Mouse (Mus musculus): Measurements from ENCODE around the gene Tent4a. TPM values are rescaled to one million over a fixed set of nuclear protein-coding genes. Genes with fewer than 3 reads are reported as not detected.

The Tent4a gene
- polyA plus RNA-seq, 1 experiment from 2014 or later = 4.8 TPM

GRCm38 (mm10) chr13:69525867-69526266, 8.6 kb downstream of the Tent4a start:
- Histone ChIP-seq H3K36me3 (peaks cover 22% of the 10 kb centered on the region), H3K4me1 (replicated peaks) (peaks cover 94% of the 10 kb centered on the region), H3K9me3 (no peaks in the 10 kb centered on the region), H3K4me3 (no peak overlapping the region), H3K27ac (no peak overlapping the region), H3K27me3 (ENCODE audit: insufficient read depth, poor library complexity, severe bottlenecking) (no peaks in the 10 kb centered on the region)
- no peak for DNase-seq (ENCODE audit: low spot score)
- 65% methylated on average over 4 of the region's 4 CpGs for WGBS

GRCm38 (mm10) chr13:69524158-69524530, 10.3 kb downstream of the Tent4a start:
- H3K36me3 ChIP-seq = peaks cover 5% of the 10 kb centered on the region
- WGBS = 73% methylated on average over 2 of the region's 2 CpGs
- H3K9me3 ChIP-seq = no peaks in the 10 kb centered on the region
- DNase-seq (ENCODE audit: low spot score) = no peak
- no peak overlapping the region for H3K4me3 ChIP-seq
- H3K27ac ChIP-seq = no peak overlapping the region
- peaks cover 86% of the 10 kb centered on the region for H3K4me1 ChIP-seq (replicated peaks)
- H3K27me3 ChIP-seq (ENCODE audit: insufficient read depth, poor library complexity, severe bottlenecking) = no peaks in the 10 kb centered on the region

- WGBS = 67% methylated on average over 14 of the region's 14 CpGs
- 0 out of 2 replicates have a peak overlapping the region, but pooled peaks have one; percentile 1 for H3K27ac ChIP-seq
- no peak for DNase-seq (ENCODE audit: low spot score)
- peaks cover 81% of the 10 kb centered on the region for H3K4me1 ChIP-seq (replicated peaks)
- no peaks in the 10 kb centered on the region for H3K9me3 ChIP-seq
- H3K27me3 ChIP-seq (ENCODE audit: insufficient read depth, poor library complexity, severe bottlenecking) = no peaks in the 10 kb centered on the region
- no peaks in the 10 kb centered on the region for H3K36me3 ChIP-seq
- no peak overlapping the region for H3K4me3 ChIP-seq
These were observed 10.8 kb downstream of the Tent4a start for GRCm38 (mm10) chr13:69523444-69524157.

GRCm38 (mm10) chr13:69522161-69522791, 12.1 kb downstream of the Tent4a start:
- H3K36me3 ChIP-seq = no peaks in the 10 kb centered on the region
- no peak overlapping the region for H3K4me3 ChIP-seq
- 95% methylated on average over 1 of the region's 1 CpGs for WGBS
- peaks cover 72% of the 10 kb centered on the region for H3K4me1 ChIP-seq (replicated peaks)
- H3K27me3 ChIP-seq (ENCODE audit: insufficient read depth, poor library complexity, severe bottlenecking) = no peaks in the 10 kb centered on the region
- no peaks in the 10 kb centered on the region for H3K9me3 ChIP-seq
- H3K27ac ChIP-seq = peak overlapping the region; percentile 9; the same call in 1 of the 2 replicates
- no peak for DNase-seq (ENCODE audit: low spot score)

- peaks cover 16% of the 10 kb centered on the region for H3K36me3 ChIP-seq
- no peak for DNase-seq (ENCODE audit: low spot score)
- H3K4me1 ChIP-seq (replicated peaks) = peaks cover 42% of the 10 kb centered on the region
- WGBS = 86% methylated on average over 6 of the region's 6 CpGs
- no peak overlapping the region for H3K27ac ChIP-seq
- H3K27me3 ChIP-seq (ENCODE audit: insufficient read depth, poor library complexity, severe bottlenecking) = no peaks in the 10 kb centered on the region
- no peak overlapping the region for H3K4me3 ChIP-seq
- H3K9me3 ChIP-seq = no peaks in the 10 kb centered on the region
These were observed 15.3 kb downstream of the Tent4a start for GRCm38 (mm10) chr13:69519137-69519536.

- Histone ChIP-seq H3K27me3 (ENCODE audit: insufficient read depth, poor library complexity, severe bottlenecking) (no peaks in the 10 kb centered on the region), H3K9me3 (no peaks in the 10 kb centered on the region), H3K4me1 (replicated peaks) (peaks cover 25% of the 10 kb centered on the region), H3K36me3 (peaks cover 28% of the 10 kb centered on the region), H3K27ac (no peak overlapping the region), H3K4me3 (no peak overlapping the region)
- WGBS = 91% methylated on average over 6 of the region's 6 CpGs
- no peak for DNase-seq (ENCODE audit: low spot score)
These were observed 17.0 kb downstream of the Tent4a start for GRCm38 (mm10) chr13:69517445-69517844.

GRCm38 (mm10) chr13:69515091-69515490, 19.3 kb downstream of the Tent4a start:
- H3K27me3 ChIP-seq (ENCODE audit: insufficient read depth, poor library complexity, severe bottlenecking) = no peaks in the 10 kb centered on the region
- no peak overlapping the region for H3K27ac ChIP-seq
- DNase-seq (ENCODE audit: low spot score) = no peak
- H3K36me3 ChIP-seq = peaks cover 50% of the 10 kb centered on the region
- 0 out of 2 replicates have a peak, but pooled peaks cover 5% of the 10 kb centered on the region for H3K4me1 ChIP-seq (replicated peaks)
- WGBS = 94% methylated on average over 3 of the region's 3 CpGs
- H3K4me3 ChIP-seq = no peak overlapping the region
- H3K9me3 ChIP-seq = no peaks in the 10 kb centered on the region

- no peaks in the 10 kb centered on the region for H3K27me3 ChIP-seq (ENCODE audit: insufficient read depth, poor library complexity, severe bottlenecking)
- H3K27ac ChIP-seq = no peak overlapping the region
- no peak overlapping the region for H3K4me3 ChIP-seq
- H3K36me3 ChIP-seq = peaks cover 87% of the 10 kb centered on the region
- H3K9me3 ChIP-seq = no peaks in the 10 kb centered on the region
- no peaks in the 10 kb centered on the region for H3K4me1 ChIP-seq (replicated peaks)
- WGBS = 68% methylated on average over 9 of the region's 9 CpGs
- no peak for DNase-seq (ENCODE audit: low spot score)
These were observed 24.8 kb downstream of the Tent4a start for GRCm38 (mm10) chr13:69509391-69510244.

- Histone ChIP-seq H3K27me3 (ENCODE audit: insufficient read depth, poor library complexity, severe bottlenecking) (no peaks in the 10 kb centered on the region), H3K9me3 (no peaks in the 10 kb centered on the region), H3K36me3 (peaks cover 96% of the 10 kb centered on the region), H3K4me3 (no peak overlapping the region), H3K27ac (no peak overlapping the region), H3K4me1 (replicated peaks) (no peaks in the 10 kb centered on the region)
- 96% methylated on average over 3 of the region's 3 CpGs for WGBS
- no peak for DNase-seq (ENCODE audit: low spot score)
These were observed 26.8 kb downstream of the Tent4a start for GRCm38 (mm10) chr13:69507666-69508065.

- DNase-seq (ENCODE audit: low spot score) = no peak
- H3K4me3 ChIP-seq = no peak overlapping the region
- no peaks in the 10 kb centered on the region for H3K4me1 ChIP-seq (replicated peaks)
- no peaks in the 10 kb centered on the region for H3K9me3 ChIP-seq
- H3K36me3 ChIP-seq = peaks cover 96% of the 10 kb centered on the region
- H3K27me3 ChIP-seq (ENCODE audit: insufficient read depth, poor library complexity, severe bottlenecking) = no peaks in the 10 kb centered on the region
- WGBS = 93% methylated on average over 12 of the region's 12 CpGs
- no peak overlapping the region for H3K27ac ChIP-seq
These were observed 27.9 kb downstream of the Tent4a start for GRCm38 (mm10) chr13:69506341-69507086.

- H3K36me3 ChIP-seq = peaks cover 100% of the 10 kb centered on the region
- 86% methylated on average over 5 of the region's 5 CpGs for WGBS
- no peaks in the 10 kb centered on the region for H3K9me3 ChIP-seq
These were observed 31.6 kb downstream of the Tent4a start for GRCm38 (mm10) chr13:69502863-69503262.

GRCm38 (mm10) chr13:69502157-69502750, 32.2 kb downstream of the Tent4a start:
- Histone ChIP-seq H3K27ac (no peak overlapping the region), H3K9me3 (no peaks in the 10 kb centered on the region), H3K4me3 (no peak overlapping the region), H3K36me3 (peaks cover 100% of the 10 kb centered on the region), H3K27me3 (ENCODE audit: insufficient read depth, poor library complexity, severe bottlenecking) (no peaks in the 10 kb centered on the region), H3K4me1 (replicated peaks) (no peaks in the 10 kb centered on the region)
- 95% methylated on average over 14 of the region's 14 CpGs for WGBS
- no peak for DNase-seq (ENCODE audit: low spot score)

More at GRCm38 (mm10) chr13:69502863-69503262, 31.6 kb downstream of the Tent4a start:
- H3K27me3 ChIP-seq (ENCODE audit: insufficient read depth, poor library complexity, severe bottlenecking) = no peaks in the 10 kb centered on the region
- H3K4me3 ChIP-seq = no peak overlapping the region
- no peak for DNase-seq (ENCODE audit: low spot score)
- no peaks in the 10 kb centered on the region for H3K4me1 ChIP-seq (replicated peaks)
- H3K27ac ChIP-seq = no peak overlapping the region
